Mouse (Mus musculus) liver, adult 2 months (tissue): ENCODE results near the gene Cutal.

Experiments used
- CTCF ChIP-seq: fragments of 200-500 bp; IDR thresholded peaks from 2 replicates; pipeline ENCODE4 v1.5.1; 2011; ENCODE audit warnings: low read depth, low read length, control low read depth
- POLR2A ChIP-seq: fragments of 200-500 bp; IDR thresholded peaks from 2 replicates; pipeline ENCODE4 v1.6.1; 2011; ENCODE audit warnings: low read length, control low read depth; ENCODE audit not compliant: insufficient read depth; ENCODE audit errors: extremely low read depth

DNA sequence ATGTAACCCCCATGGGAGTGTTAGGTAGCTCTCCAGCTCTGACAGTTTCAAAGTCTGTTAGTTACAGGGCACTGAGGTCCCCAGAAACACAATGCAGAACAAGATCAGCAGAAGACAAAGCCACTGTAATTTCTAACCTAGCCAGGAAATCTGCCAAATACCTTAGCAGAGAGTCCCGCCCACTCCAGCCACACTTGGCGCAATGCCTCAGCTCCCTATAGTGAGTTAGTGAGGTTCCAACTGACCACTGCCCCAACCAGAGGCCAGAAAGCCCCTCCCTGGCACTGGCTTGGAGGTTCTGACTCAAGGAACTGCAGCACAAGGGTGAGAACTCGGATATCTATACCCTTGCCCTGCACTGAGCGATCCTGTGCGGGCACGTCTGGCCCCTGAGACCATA is 28.5 kb downstream of the Cutal start:
- no peak for TF ChIP-seq CTCF
- TF ChIP-seq POLR2A: no peak
